ENCODE assay signal across 10 mouse cellular contexts in the genomic region with DNA sequence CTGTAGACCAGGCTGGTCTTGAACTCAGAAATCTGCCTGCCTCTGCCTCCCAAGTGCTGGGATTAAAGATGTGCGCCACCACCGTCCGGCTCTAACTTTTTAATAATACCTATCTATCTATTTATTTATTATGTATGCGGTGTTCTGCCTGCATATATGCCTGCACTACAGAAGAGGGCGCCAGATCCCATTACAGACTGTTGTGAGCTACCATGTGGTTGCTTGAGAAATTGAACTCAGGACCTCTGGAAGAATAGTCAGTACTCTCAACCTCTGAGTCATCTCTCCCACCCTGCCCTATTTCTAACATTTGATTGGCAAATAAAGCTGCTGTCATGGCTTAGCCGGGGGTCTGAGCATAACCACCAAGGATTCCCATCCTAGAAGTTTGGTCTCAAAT. TPM values are rescaled to one million over a fixed set of nuclear protein-coding genes. Genes with fewer than 3 reads are reported as not detected.
DNase-seq lines count a peak whose midpoint lies in the region; ATAC-seq and TF ChIP-seq lines count a peak whose summit lies in the region.
"Had no signal": no experiment of that assay in that cellular context is flagged by ENCODE, and none has a peak within 500 bp of the region (broad histone marks: within the 10 kb centered on the region; RNA-seq: fewer than 3 reads in every experiment).

No protein-coding gene starts in this region.

- H3K9me3 ChIP-seq in hindbrain, postnatal 0 days (ENCODE audit: low read length): no peaks in the 10 kb centered on the region
- H3K9me3 ChIP-seq in hindbrain, embryonic 11.5 days (ENCODE audit: control insufficient read depth, low read length): no peaks in the 10 kb centered on the region
- H3K9me3 ChIP-seq in forebrain, embryonic 15.5 days: no peaks in the 10 kb centered on the region
- no peaks in the 10 kb centered on the region for H3K9me3 ChIP-seq in hindbrain, embryonic 12.5 days (replicated peaks)

- ATAC-seq in hindbrain, postnatal 0 days: no peak
- ATAC-seq in hindbrain, embryonic 11.5 days (ENCODE audit: low FRiP score): no peak
- ATAC-seq in forebrain, embryonic 15.5 days (replicated peaks): no peak
- ATAC-seq in hindbrain, embryonic 12.5 days (ENCODE audit: low FRiP score): no peak

- no peak overlapping the region for H3K27ac ChIP-seq in hindbrain, postnatal 0 days
- H3K27ac ChIP-seq in hindbrain, embryonic 11.5 days (ENCODE audit: low read depth, low read length): no peak overlapping the region
- H3K27ac ChIP-seq in forebrain, embryonic 15.5 days (replicated peaks): no peak overlapping the region
- no peak overlapping the region for H3K27ac ChIP-seq in hindbrain, embryonic 12.5 days

- no peak overlapping the region for H3K4me2 ChIP-seq in hindbrain, postnatal 0 days (ENCODE audit: low read depth, low read length)
- H3K4me2 ChIP-seq in hindbrain, embryonic 11.5 days (replicated peaks; ENCODE audit: low read depth, low read length): no peak overlapping the region
- H3K4me2 ChIP-seq in forebrain, embryonic 15.5 days (replicated peaks): no peak overlapping the region
- no peak overlapping the region for H3K4me2 ChIP-seq in hindbrain, embryonic 12.5 days (replicated peaks)

- peak; percentile 28; the same call in 1 of the 2 replicates for TF ChIP-seq CTCF in hindbrain, postnatal 0 days (IDR thresholded peaks at IDR 0.05; ENCODE audit: low read depth)

- H3K27me3 ChIP-seq in hindbrain, postnatal 0 days (ENCODE audit: insufficient read depth, low read length): no peaks in the 10 kb centered on the region
- H3K27me3 ChIP-seq in hindbrain, embryonic 11.5 days (ENCODE audit: control insufficient read depth, insufficient read depth, low read length): no peaks in the 10 kb centered on the region
- H3K27me3 ChIP-seq in forebrain, embryonic 15.5 days: no peaks in the 10 kb centered on the region
- 0 out of 2 replicates have a peak, but pooled peaks cover 8% of the 10 kb centered on the region for H3K27me3 ChIP-seq in hindbrain, embryonic 12.5 days

- H3K4me3 ChIP-seq in hindbrain, postnatal 0 days (ENCODE audit: low read length): no peak overlapping the region
- H3K4me3 ChIP-seq in hindbrain, embryonic 11.5 days (ENCODE audit: low read depth, low read length): no peak overlapping the region
- H3K4me3 ChIP-seq in forebrain, embryonic 15.5 days: no peak overlapping the region
- no peak overlapping the region for H3K4me3 ChIP-seq in hindbrain, embryonic 12.5 days

- WGBS in hindbrain, postnatal 0 days: 78% methylated on average over 6 of the region's 6 CpGs
- whole genome bisulfite sequencing in hindbrain, embryonic 11.5 days: 73% methylated on average over 6 of the region's 6 CpGs
- 65% methylated on average over 6 of the region's 6 CpGs for WGBS in forebrain, embryonic 15.5 days
- 75% methylated on average over 6 of the region's 6 CpGs for WGBS in hindbrain, embryonic 12.5 days

- DNase-seq in hindbrain, postnatal 0 days (ENCODE audit: low spot score): no peak
- DNase-seq in hindbrain, embryonic 11.5 days (ENCODE audit: low spot score): no peak
- peak; percentile 63 to 65 for DNase-seq in B cell, adult 2 months
- peak; percentile 71 for DNase-seq in R1 (ENCODE audit: low read depth, low spot score)
- peak; percentile 37 for DNase-seq in lung, postnatal 14 days
- DNase-seq in right cerebral cortex, adult 18-20 months: no peak

- H3K4me1 ChIP-seq in hindbrain, postnatal 0 days (ENCODE audit: insufficient read depth, low read length): no peaks in the 10 kb centered on the region
- no peaks in the 10 kb centered on the region for H3K4me1 ChIP-seq in hindbrain, embryonic 11.5 days (replicated peaks; ENCODE audit: control insufficient read depth, insufficient read depth, low read length)
- H3K4me1 ChIP-seq in forebrain, embryonic 15.5 days: 0 out of 2 replicates have a peak, but pooled peaks cover 4% of the 10 kb centered on the region
- H3K4me1 ChIP-seq in hindbrain, embryonic 12.5 days: no peaks in the 10 kb centered on the region

- no peaks in the 10 kb centered on the region for H3K36me3 ChIP-seq in hindbrain, postnatal 0 days (ENCODE audit: insufficient read depth, low read length)
- no peaks in the 10 kb centered on the region for H3K36me3 ChIP-seq in hindbrain, embryonic 11.5 days (ENCODE audit: control insufficient read depth, insufficient read depth, low read length)
- H3K36me3 ChIP-seq in forebrain, embryonic 15.5 days: no peaks in the 10 kb centered on the region
- no peaks in the 10 kb centered on the region for H3K36me3 ChIP-seq in hindbrain, embryonic 12.5 days

- H3K9ac ChIP-seq in hindbrain, postnatal 0 days (replicated peaks; ENCODE audit: low read length): no peak overlapping the region
- no peak overlapping the region for H3K9ac ChIP-seq in hindbrain, embryonic 11.5 days (ENCODE audit: low read depth, low read length)
- no peak overlapping the region for H3K9ac ChIP-seq in forebrain, embryonic 15.5 days (replicated peaks)
- no peak overlapping the region for H3K9ac ChIP-seq in hindbrain, embryonic 12.5 days

RNA-seq across cellular contexts. Expression of a gene that starts 8.9 kb away (rescaled TPM):
- total RNA-seq in hindbrain, postnatal 0 days (2014; rRNA removed): 320 and 370 TPM in 2 replicates
- 1,108 and 1,162 TPM in 2 replicates for polyA plus RNA-seq in hindbrain, postnatal 0 days (2015; fragmentation: Nextera tagmentation; extraction: Ambion mirVana)
- polyA plus RNA-seq in hindbrain, embryonic 11.5 days (2014; fragmentation: Nextera tagmentation; extraction: Ambion mirVana): 1,030 and 1,116 TPM in 2 replicates
- polyA plus RNA-seq in forebrain, embryonic 15.5 days (2015; fragmentation: Nextera tagmentation; extraction: Ambion mirVana): 1,081 and 1,145 TPM in 2 replicates
- polyA plus RNA-seq in hindbrain, embryonic 12.5 days (2016; fragmentation: Nextera tagmentation; extraction: Ambion mirVana): 978 and 979 TPM in 2 replicates

RNA-seq across cellular contexts. Expression of a gene that starts 9.1 kb away (rescaled TPM):
- not detected in 2 replicates for total RNA-seq in hindbrain, postnatal 0 days (2014; rRNA removed)
- not detected in 2 replicates for polyA plus RNA-seq in hindbrain, postnatal 0 days (2015; fragmentation: Nextera tagmentation; extraction: Ambion mirVana)
- polyA plus RNA-seq in hindbrain, embryonic 11.5 days (2014; fragmentation: Nextera tagmentation; extraction: Ambion mirVana): not detected in 2 replicates
- not detected in 2 replicates for polyA plus RNA-seq in forebrain, embryonic 15.5 days (2015; fragmentation: Nextera tagmentation; extraction: Ambion mirVana)
- not detected in 2 replicates for polyA plus RNA-seq in hindbrain, embryonic 12.5 days (2016; fragmentation: Nextera tagmentation; extraction: Ambion mirVana)
- total RNA-seq: hematopoietic stem cell, adult 5-6 weeks had no signal
- polyA plus RNA-seq: limb, embryonic 11.5 days had no signal

RNA-seq across cellular contexts. Expression of a gene that starts 59.9 kb away (rescaled TPM):
- total RNA-seq in hindbrain, postnatal 0 days (2014; rRNA removed): 2.2 and 3.3 TPM in 2 replicates
- 3.3 and 4.3 TPM in 2 replicates for polyA plus RNA-seq in hindbrain, postnatal 0 days (2015; fragmentation: Nextera tagmentation; extraction: Ambion mirVana)
- 6.9 and 7.7 TPM in 2 replicates for polyA plus RNA-seq in hindbrain, embryonic 11.5 days (2014; fragmentation: Nextera tagmentation; extraction: Ambion mirVana)
- 3.4 and 4.2 TPM in 2 replicates for polyA plus RNA-seq in forebrain, embryonic 15.5 days (2015; fragmentation: Nextera tagmentation; extraction: Ambion mirVana)
- 7.6 and 8.6 TPM in 2 replicates for polyA plus RNA-seq in hindbrain, embryonic 12.5 days (2016; fragmentation: Nextera tagmentation; extraction: Ambion mirVana)

Comparison
In these comparisons a context has a peak if more than half of its experiments do, and no peak if none do; other contexts are left out.
1. DNase-seq: peak in B cell, adult 2 months (2 of 2), R1 (single experiment) and lung, postnatal 14 days (single experiment); none in hindbrain, postnatal 0 days (single experiment), hindbrain, embryonic 11.5 days (single experiment) and right cerebral cortex, adult 18-20 months (single experiment).